18 mouse cellular contexts compared by ENCODE assay signal in genomic region chr5:55390846-55391245, GRCm38 (mm10).
"Had no signal": no experiment of that assay in that cellular context is flagged by ENCODE, and none has a peak within 500 bp of the region (broad histone marks: within the 10 kb centered on the region; RNA-seq: fewer than 3 reads in every experiment).

No protein-coding gene starts in this region.

- H3K4me3 ChIP-seq: kidney, embryonic 15.5 days; limb, embryonic 12.5 days; limb, embryonic 15.5 days; midbrain, embryonic 10.5 days; midbrain, embryonic 15.5 days; neural tube, embryonic 12.5 days; neural tube, embryonic 15.5 days had no signal

- DNase-seq: kidney, postnatal 14 days; kidney, postnatal 4 days; left cerebral cortex, postnatal 4 days; liver, postnatal 0 days; lung, embryonic 14.5 days; thymus, adult 18-20 months; thymus, postnatal 36 days had no signal

- H3K27ac ChIP-seq: kidney, embryonic 15.5 days; limb, embryonic 12.5 days; limb, embryonic 15.5 days; liver, embryonic 14.5 days; macrophage; midbrain, embryonic 10.5 days; midbrain, embryonic 15.5 days; neural tube, embryonic 12.5 days; neural tube, embryonic 15.5 days had no signal

- ATAC-seq: liver, postnatal 0 days; lung, postnatal 0 days had no signal

- H3K4me2 ChIP-seq: kidney, embryonic 15.5 days; limb, embryonic 12.5 days; limb, embryonic 15.5 days; liver, embryonic 11.5 days; lung, embryonic 14.5 days; midbrain, embryonic 15.5 days; neural tube, embryonic 12.5 days; neural tube, embryonic 15.5 days had no signal

- H3K9ac ChIP-seq: kidney, embryonic 15.5 days; limb, embryonic 12.5 days; limb, embryonic 15.5 days; liver, embryonic 14.5 days; liver, postnatal 0 days; lung, embryonic 14.5 days; midbrain, embryonic 15.5 days; neural tube, embryonic 12.5 days; neural tube, embryonic 15.5 days had no signal

- H3K9me3 ChIP-seq: kidney, embryonic 15.5 days; limb, embryonic 12.5 days; limb, embryonic 15.5 days; midbrain, embryonic 10.5 days; midbrain, embryonic 15.5 days; neural tube, embryonic 12.5 days; neural tube, embryonic 15.5 days had no signal

- H3K27me3 ChIP-seq: kidney, embryonic 15.5 days; limb, embryonic 12.5 days; limb, embryonic 15.5 days; midbrain, embryonic 15.5 days; neural tube, embryonic 12.5 days; neural tube, embryonic 15.5 days had no signal

- H3K36me3 ChIP-seq: kidney, embryonic 15.5 days; limb, embryonic 12.5 days; limb, embryonic 15.5 days; midbrain, embryonic 10.5 days; midbrain, embryonic 15.5 days; neural tube, embryonic 12.5 days; neural tube, embryonic 15.5 days had no signal

- H3K4me1 ChIP-seq: kidney, embryonic 15.5 days; limb, embryonic 12.5 days; limb, embryonic 15.5 days; midbrain, embryonic 15.5 days; neural tube, embryonic 12.5 days; neural tube, embryonic 15.5 days had no signal
